Mouse (Mus musculus): ENCODE results near the gene Pop5. TPM values are rescaled to one million over a fixed set of nuclear protein-coding genes. Genes with fewer than 3 reads are reported as not detected.

The Pop5 gene
- polyA plus RNA-seq, 1 experiment from 2014 or later: 95.6 TPM

DNA sequence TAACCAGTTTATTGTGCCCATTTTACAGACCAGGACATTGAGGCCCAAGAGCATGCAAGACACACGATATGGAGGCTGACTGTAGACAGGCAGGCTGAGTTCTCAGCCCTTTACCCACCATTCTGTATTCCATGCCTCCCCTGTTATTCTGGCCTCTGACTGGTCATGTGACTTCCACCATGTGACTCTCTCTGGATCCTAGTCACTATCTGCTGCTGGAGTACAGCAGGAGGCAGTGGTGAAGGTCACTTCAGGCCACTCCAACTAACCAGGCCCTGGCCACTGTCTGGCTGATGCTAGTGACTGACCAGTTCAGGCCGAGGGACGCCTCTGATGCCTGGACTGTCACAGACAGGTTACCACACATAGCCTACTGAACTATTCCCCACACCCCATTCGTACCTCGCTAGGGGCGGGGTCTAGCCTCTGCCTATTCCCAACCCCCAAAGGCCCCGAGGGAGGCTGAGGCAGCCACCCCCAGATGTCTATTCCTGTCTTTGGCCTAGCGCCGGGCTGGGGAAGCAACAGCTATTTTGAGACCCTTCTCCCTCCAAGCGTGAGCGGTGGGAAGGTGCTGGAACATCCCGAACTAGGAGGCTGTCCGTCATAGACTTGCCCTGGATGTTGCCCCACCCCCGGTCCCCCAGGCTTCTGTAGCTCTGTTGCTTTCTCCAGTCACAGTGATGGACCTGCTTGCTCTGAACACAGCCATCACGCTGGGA, 4.6 kb upstream of the Pop5 start:
- no peak for ATAC-seq (ENCODE audit: low FRiP score, low TSS enrichment)
- H3K4me3 ChIP-seq (replicated peaks; ENCODE audit: low read depth, low read length): no peak overlapping the region
- no peaks in the 10 kb centered on the region for H3K36me3 ChIP-seq (ENCODE audit: control insufficient read depth, insufficient read depth, low read length)
- H3K4me1 ChIP-seq (ENCODE audit: control insufficient read depth, insufficient read depth, low read length): no peaks in the 10 kb centered on the region
- no peak overlapping the region for H3K4me2 ChIP-seq (ENCODE audit: low read length)
- peaks cover 10% of the 10 kb centered on the region for H3K27me3 ChIP-seq (ENCODE audit: control insufficient read depth, insufficient read depth, low read length)
- no peak for DNase-seq
- no peak overlapping the region for H3K27ac ChIP-seq (replicated peaks; ENCODE audit: low read depth, low read length)
- no peak overlapping the region for H3K9ac ChIP-seq (replicated peaks; ENCODE audit: low read length)
- WGBS: 51% methylated on average over 15 of the region's 15 CpGs
- H3K9me3 ChIP-seq (ENCODE audit: control insufficient read depth, low read length): no peaks in the 10 kb centered on the region

- Histone ChIP-seq H3K4me2 (ENCODE audit: low read length) (no peak overlapping the region), H3K27me3 (ENCODE audit: control insufficient read depth, insufficient read depth, low read length) (peaks cover 10% of the 10 kb centered on the region), H3K27ac (replicated peaks; ENCODE audit: low read depth, low read length) (no peak overlapping the region), H3K4me3 (replicated peaks; ENCODE audit: low read depth, low read length) (no peak overlapping the region), H3K9ac (replicated peaks; ENCODE audit: low read length) (no peak overlapping the region), H3K4me1 (ENCODE audit: control insufficient read depth, insufficient read depth, low read length) (no peaks in the 10 kb centered on the region), H3K9me3 (ENCODE audit: control insufficient read depth, low read length) (no peaks in the 10 kb centered on the region), H3K36me3 (ENCODE audit: control insufficient read depth, insufficient read depth, low read length) (no peaks in the 10 kb centered on the region)
- ATAC-seq (ENCODE audit: low FRiP score, low TSS enrichment) (no peak), DNase-seq (peak; percentile 24)
- WGBS: 40% methylated on average over 16 of the region's 16 CpGs
Measured at GRCm38 (mm10) chr5:115231552-115232120, 4.0 kb upstream of the Pop5 start.

DNA sequence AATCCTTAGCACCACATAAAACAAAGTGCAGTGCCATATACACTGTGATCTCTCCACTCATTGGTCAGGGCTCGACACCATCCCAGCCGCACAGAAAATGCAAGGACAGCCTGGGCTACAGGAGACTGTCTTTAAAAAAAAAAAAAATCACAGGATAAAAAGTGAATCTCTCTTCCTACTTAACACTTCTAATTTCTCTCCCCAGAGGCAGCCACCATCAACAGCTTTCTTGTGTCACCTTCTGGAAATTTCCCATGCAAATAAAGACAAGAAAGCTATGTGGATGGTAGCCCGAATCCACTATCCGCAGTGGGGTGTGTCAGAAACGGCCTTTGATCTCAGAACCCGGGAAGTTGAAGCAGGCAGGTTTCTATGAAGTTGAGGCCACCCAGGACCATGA, 3.1 kb upstream of the Pop5 start:
- WGBS: 73% methylated on average over 6 of the region's 6 CpGs
- Histone ChIP-seq H3K9ac (replicated peaks; ENCODE audit: low read length) (no peak overlapping the region), H3K9me3 (ENCODE audit: control insufficient read depth, low read length) (no peaks in the 10 kb centered on the region), H3K4me3 (replicated peaks; ENCODE audit: low read depth, low read length) (no peak overlapping the region), H3K27me3 (ENCODE audit: control insufficient read depth, insufficient read depth, low read length) (peaks cover 10% of the 10 kb centered on the region), H3K36me3 (ENCODE audit: control insufficient read depth, insufficient read depth, low read length) (no peaks in the 10 kb centered on the region), H3K27ac (replicated peaks; ENCODE audit: low read depth, low read length) (no peak overlapping the region), H3K4me1 (ENCODE audit: control insufficient read depth, insufficient read depth, low read length) (no peaks in the 10 kb centered on the region), H3K4me2 (ENCODE audit: low read length) (no peak overlapping the region)
- ATAC-seq (ENCODE audit: low FRiP score, low TSS enrichment): no peak
- no peak for DNase-seq

DNA sequence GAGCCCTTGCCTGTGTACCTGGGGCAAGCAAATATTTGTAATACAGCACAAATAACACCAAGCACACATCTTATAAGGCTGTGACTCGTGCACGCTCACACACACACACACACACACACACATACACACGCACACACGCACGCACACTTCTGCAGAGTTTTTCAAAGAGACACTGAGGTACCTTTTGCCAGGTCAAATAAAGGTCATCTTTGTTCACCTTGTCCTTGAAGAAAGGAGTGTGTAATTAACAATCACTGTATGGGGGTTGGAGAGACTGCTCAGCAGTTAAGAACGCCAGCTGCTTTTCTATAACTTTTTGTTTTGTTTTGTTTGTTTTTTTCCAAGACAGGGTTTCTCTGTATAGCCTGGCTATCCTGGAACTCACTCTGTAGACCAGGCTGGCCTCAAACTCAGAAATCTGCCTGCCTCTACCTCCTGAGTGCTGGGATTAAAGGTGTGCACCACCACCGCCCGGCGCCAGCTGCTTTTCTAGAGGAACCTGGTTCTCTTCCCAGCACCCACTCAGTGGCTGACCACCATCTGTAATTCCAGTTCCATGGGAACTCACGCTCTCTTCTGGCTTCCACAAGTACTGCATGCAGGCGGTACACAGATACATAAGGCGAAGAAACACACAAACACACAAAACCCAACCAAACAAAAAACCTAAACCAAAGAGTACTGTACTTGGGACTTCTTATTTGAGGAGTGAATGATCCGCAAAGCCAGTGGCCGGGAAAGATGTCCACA, 2.4 kb upstream of the Pop5 start:
- Histone ChIP-seq H3K9ac (replicated peaks; ENCODE audit: low read length) (no peak overlapping the region), H3K27me3 (ENCODE audit: control insufficient read depth, insufficient read depth, low read length) (peaks cover 10% of the 10 kb centered on the region), H3K4me2 (ENCODE audit: low read length) (no peak overlapping the region), H3K4me3 (replicated peaks; ENCODE audit: low read depth, low read length) (no peak overlapping the region), H3K27ac (replicated peaks; ENCODE audit: low read depth, low read length) (no peak overlapping the region), H3K4me1 (ENCODE audit: control insufficient read depth, insufficient read depth, low read length) (no peaks in the 10 kb centered on the region), H3K9me3 (ENCODE audit: control insufficient read depth, low read length) (no peaks in the 10 kb centered on the region), H3K36me3 (ENCODE audit: control insufficient read depth, insufficient read depth, low read length) (no peaks in the 10 kb centered on the region)
- WGBS: 93% methylated on average over 14 of the region's 14 CpGs
- DNase-seq (no peak), ATAC-seq (ENCODE audit: low FRiP score, low TSS enrichment) (no peak)

DNA sequence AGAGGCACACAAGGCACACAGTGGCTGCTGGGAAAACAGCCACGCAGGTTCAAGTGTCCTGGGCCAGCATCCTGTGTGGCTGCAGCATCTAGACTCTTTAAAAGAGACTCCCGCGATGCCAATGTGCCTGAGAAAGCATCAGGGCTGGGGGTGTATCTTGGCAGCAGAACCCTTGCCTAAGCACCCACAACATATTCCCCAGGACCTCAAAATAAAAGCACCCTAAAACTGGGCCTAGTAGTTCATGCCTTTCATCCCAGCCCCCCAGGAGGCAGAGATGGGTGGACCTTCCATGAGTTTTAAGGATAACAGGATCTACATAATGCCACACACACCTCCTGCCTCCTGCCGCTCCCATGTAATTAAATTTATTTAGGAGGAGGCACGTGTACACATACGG, 1.1 kb upstream of the Pop5 start:
- DNase-seq (no peak), ATAC-seq (ENCODE audit: low FRiP score, low TSS enrichment) (no peak)
- 50% methylated on average over 6 of the region's 6 CpGs for WGBS
- Histone ChIP-seq H3K4me1 (ENCODE audit: control insufficient read depth, insufficient read depth, low read length) (peaks cover 8% of the 10 kb centered on the region), H3K9me3 (ENCODE audit: control insufficient read depth, low read length) (no peaks in the 10 kb centered on the region), H3K4me3 (replicated peaks; ENCODE audit: low read depth, low read length) (no peak overlapping the region), H3K4me2 (ENCODE audit: low read length) (no peak overlapping the region), H3K36me3 (ENCODE audit: control insufficient read depth, insufficient read depth, low read length) (peaks cover under 1% of the 10 kb centered on the region; the same call in 1 of the 2 replicates), H3K27ac (replicated peaks; ENCODE audit: low read depth, low read length) (no peak overlapping the region), H3K9ac (replicated peaks; ENCODE audit: low read length) (no peak overlapping the region), H3K27me3 (ENCODE audit: control insufficient read depth, insufficient read depth, low read length) (peaks cover 10% of the 10 kb centered on the region)

GRCm38 (mm10) chr5:115235323-115235771, 289 bp upstream of the Pop5 start:
- DNase-seq (peak; percentile 75), ATAC-seq (ENCODE audit: low FRiP score, low TSS enrichment) (peak; percentile 46; the same call in 1 of the 2 replicates)
- Histone ChIP-seq H3K9ac (replicated peaks; ENCODE audit: low read length) (peak overlapping the region; percentile 57), H3K4me3 (replicated peaks; ENCODE audit: low read depth, low read length) (peak overlapping the region; percentile 43), H3K4me2 (ENCODE audit: low read length) (peak overlapping the region; percentile 74), H3K9me3 (ENCODE audit: control insufficient read depth, low read length) (no peaks in the 10 kb centered on the region), H3K27ac (replicated peaks; ENCODE audit: low read depth, low read length) (no peak overlapping the region), H3K27me3 (ENCODE audit: control insufficient read depth, insufficient read depth, low read length) (peaks cover 10% of the 10 kb centered on the region), H3K36me3 (ENCODE audit: control insufficient read depth, insufficient read depth, low read length) (peaks cover 8% of the 10 kb centered on the region), H3K4me1 (ENCODE audit: control insufficient read depth, insufficient read depth, low read length) (peaks cover 8% of the 10 kb centered on the region)
- WGBS: 1% methylated on average over 45 of the region's 45 CpGs

- Histone ChIP-seq H3K27me3 (ENCODE audit: control insufficient read depth, insufficient read depth, low read length) (peaks cover 10% of the 10 kb centered on the region), H3K4me2 (ENCODE audit: low read length) (peak overlapping the region; percentile 88), H3K4me3 (replicated peaks; ENCODE audit: low read depth, low read length) (peak overlapping the region; percentile 80), H3K4me1 (ENCODE audit: control insufficient read depth, insufficient read depth, low read length) (peaks cover 8% of the 10 kb centered on the region), H3K36me3 (ENCODE audit: control insufficient read depth, insufficient read depth, low read length) (peaks cover 36% of the 10 kb centered on the region), H3K27ac (replicated peaks; ENCODE audit: low read depth, low read length) (peak overlapping the region; percentile 60; the same call in 1 of the 2 replicates), H3K9me3 (ENCODE audit: control insufficient read depth, low read length) (no peaks in the 10 kb centered on the region), H3K9ac (replicated peaks; ENCODE audit: low read length) (peak overlapping the region; percentile 75)
- peak; percentile 96 for DNase-seq
- WGBS: under 1% methylated on average over 88 of the region's 88 CpGs
- peak; percentile 84 for ATAC-seq (ENCODE audit: low FRiP score, low TSS enrichment)
Measured at GRCm38 (mm10) chr5:115237803-115238728, 2.4 kb downstream of the Pop5 start.

- DNase-seq (peak; percentile 45), ATAC-seq (ENCODE audit: low FRiP score, low TSS enrichment) (no peak)
- Histone ChIP-seq H3K4me1 (ENCODE audit: control insufficient read depth, insufficient read depth, low read length) (peaks cover 8% of the 10 kb centered on the region), H3K9me3 (ENCODE audit: control insufficient read depth, low read length) (no peaks in the 10 kb centered on the region), H3K4me3 (replicated peaks; ENCODE audit: low read depth, low read length) (peak overlapping the region; percentile 80), H3K9ac (replicated peaks; ENCODE audit: low read length) (peak overlapping the region; percentile 75), H3K27ac (replicated peaks; ENCODE audit: low read depth, low read length) (no peak overlapping the region), H3K27me3 (ENCODE audit: control insufficient read depth, insufficient read depth, low read length) (peaks cover 10% of the 10 kb centered on the region), H3K36me3 (ENCODE audit: control insufficient read depth, insufficient read depth, low read length) (peaks cover 43% of the 10 kb centered on the region), H3K4me2 (ENCODE audit: low read length) (peak overlapping the region; percentile 88)
- 6% methylated on average over 11 of the region's 11 CpGs for WGBS
Measured at GRCm38 (mm10) chr5:115238729-115239195, 3.1 kb downstream of the Pop5 start.

Measured in midbrain, embryonic 14.5 days (tissue).